Mouse (Mus musculus): Measurements from ENCODE around the gene Apbb2. TPM values are rescaled to one million over a fixed set of nuclear protein-coding genes. Genes with fewer than 3 reads are reported as not detected.

The Apbb2 gene
- total RNA-seq, 2 experiments from 2014 or later: 37.3 to 52.7 TPM

GRCm38 (mm10) chr5:66558094-66558493, 60.5 kb downstream of the Apbb2 start:
- intact Hi-C loops (cut with DNase I): loop anchor here (5.0 kb wide), 1 partner anchor 59 kb away; the partner anchor contains the start of gene Apbb2
- DNase-seq: no peak

DNA sequence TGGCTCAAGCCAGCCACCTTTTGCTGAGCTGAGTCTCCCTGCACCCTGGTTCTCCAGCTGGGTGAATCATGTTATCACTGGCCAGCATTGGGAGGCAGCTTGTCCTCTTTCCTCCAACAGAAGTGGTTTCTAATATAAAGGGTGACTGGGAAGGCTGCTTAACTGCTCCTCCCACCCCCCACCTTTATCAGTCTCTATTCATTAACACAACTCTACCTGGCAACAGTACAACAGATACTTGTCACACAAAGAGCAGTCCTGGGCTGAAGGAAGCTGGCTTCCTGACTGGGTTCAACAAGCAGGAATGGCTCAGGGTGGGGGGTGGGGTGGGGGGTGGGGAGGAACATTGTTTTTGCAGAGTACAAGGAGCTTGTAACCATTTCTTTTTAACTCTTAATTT, 64.7 kb downstream of the Apbb2 start:
- no peak for DNase-seq
- intact Hi-C loops (cut with DNase I): no loop called here

DNA sequence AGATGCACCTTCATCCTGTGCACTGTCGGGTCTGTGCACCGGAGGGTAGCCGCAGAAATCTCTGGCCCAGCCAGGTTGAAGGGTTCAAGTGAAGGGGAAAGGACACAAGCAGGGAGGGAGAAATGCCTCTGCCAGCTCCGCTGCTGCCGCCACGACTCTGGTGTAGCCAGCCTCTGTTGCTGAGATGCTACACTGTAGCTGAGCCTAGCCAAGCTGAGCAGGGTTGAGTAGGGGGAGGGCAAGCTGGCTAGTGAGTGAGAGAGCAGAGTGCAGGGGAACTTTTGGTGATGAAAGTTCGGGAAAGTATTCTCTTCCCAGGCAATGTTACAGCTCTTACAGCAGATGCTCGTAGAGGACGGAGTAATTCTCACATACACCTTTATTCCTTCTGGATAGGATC, 66.3 kb downstream of the Apbb2 start:
- no peak for DNase-seq
- intact Hi-C loops (cut with DNase I): no loop called here

GRCm38 (mm10) chr5:66550292-66550691, 68.3 kb downstream of the Apbb2 start:
- intact Hi-C loops (cut with DNase I): no loop called here
- no peak for DNase-seq

DNA sequence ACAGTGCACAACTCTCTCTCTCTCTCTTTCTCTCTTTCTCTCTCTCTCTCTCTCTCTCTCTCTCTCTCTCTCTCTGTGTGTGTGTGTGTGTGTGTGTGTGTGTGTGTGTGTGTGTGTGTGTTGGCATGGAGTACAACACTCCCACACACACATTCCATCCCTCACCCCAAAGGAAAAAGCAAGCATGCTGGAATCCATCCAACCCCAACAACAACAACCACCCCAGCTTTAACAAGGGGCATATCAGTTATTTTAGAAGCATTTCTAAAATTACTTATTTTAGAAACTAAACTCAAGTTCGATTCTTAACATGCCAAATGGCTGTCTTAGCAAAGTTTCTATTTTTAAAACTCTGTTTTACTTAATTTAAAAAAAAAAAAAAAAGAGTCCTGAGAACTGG, 68.9 kb downstream of the Apbb2 start:
- no peak for DNase-seq
- intact Hi-C loops (cut with DNase I): no loop called here

- intact Hi-C loops (cut with DNase I): no loop called here
- DNase-seq: peak in 1 of 2 experiments; percentile 43
Measured at GRCm38 (mm10) chr5:66546969-66547511, 71.5 kb downstream of the Apbb2 start.

DNA sequence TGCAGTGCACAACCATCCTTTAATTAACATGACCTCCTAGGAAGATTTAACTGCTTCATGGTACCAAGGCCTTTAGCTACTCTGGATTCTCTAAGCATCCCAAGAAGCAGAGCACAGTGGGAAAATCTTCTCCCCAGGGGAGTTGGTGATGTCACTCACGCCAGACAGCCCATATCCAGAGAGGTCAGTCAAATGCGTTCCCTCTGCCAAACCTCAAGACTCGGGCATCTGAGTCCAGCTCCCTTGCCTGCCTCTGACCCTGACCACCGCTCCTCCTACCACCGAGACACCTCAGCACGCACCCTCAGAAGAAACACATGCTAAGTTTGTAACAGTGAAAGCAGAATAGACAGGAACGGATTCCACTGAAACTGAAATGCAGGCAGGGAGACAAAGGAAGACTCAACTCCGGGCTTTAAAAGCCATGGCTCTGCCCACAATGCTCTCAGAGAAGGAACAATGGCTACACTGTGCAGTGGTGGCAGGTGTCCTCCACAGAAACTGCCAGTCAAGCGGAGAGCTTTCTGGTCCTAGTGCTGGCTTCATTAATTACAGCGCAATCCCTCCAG, 72.9 kb downstream of the Apbb2 start:
- intact Hi-C loops (cut with DNase I): no loop called here
- no peak for DNase-seq

- intact Hi-C loops (cut with DNase I): no loop called here
- no peak for DNase-seq
Measured at GRCm38 (mm10) chr5:66543761-66544160, 74.8 kb downstream of the Apbb2 start.

GRCm38 (mm10) chr5:66543344-66543743, 75.2 kb downstream of the Apbb2 start:
- intact Hi-C loops (cut with DNase I): no loop called here
- DNase-seq: no peak

- DNase-seq: no peak
- intact Hi-C loops (cut with DNase I): no loop called here
Measured at GRCm38 (mm10) chr5:66542521-66542920, 76.1 kb downstream of the Apbb2 start.

- DNase-seq: no peak
- intact Hi-C loops (cut with DNase I): no loop called here
Measured at GRCm38 (mm10) chr5:66541385-66541784, 77.2 kb downstream of the Apbb2 start.

DNA sequence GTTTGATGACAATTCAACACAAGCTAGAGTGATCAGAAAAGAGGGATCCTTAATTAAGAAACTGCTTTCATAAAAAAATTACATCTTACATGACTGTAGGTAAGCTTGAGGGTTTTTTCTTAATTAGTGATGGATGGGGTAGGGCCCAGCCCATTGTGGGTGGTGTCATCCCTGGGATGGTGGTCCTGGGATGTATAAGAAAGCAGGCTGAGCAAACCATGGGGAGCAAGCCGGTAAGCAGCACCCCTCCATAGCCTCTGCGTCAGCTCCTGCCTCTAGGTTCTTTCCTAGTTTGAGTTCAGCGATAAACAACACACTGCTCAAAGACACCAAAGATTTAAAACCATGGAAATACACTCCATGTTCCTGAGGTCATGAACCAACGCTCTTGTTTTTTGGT, 78.3 kb downstream of the Apbb2 start:
- no peak for DNase-seq
- intact Hi-C loops (cut with DNase I): no loop called here

- DNase-seq: no peak
- intact Hi-C loops (cut with DNase I): no loop called here
Measured at GRCm38 (mm10) chr5:66537811-66538210, 80.8 kb downstream of the Apbb2 start.

- DNase-seq: no peak
- intact Hi-C loops (cut with DNase I): no loop called here
Measured at GRCm38 (mm10) chr5:66536696-66537358, 81.8 kb downstream of the Apbb2 start.

DNA sequence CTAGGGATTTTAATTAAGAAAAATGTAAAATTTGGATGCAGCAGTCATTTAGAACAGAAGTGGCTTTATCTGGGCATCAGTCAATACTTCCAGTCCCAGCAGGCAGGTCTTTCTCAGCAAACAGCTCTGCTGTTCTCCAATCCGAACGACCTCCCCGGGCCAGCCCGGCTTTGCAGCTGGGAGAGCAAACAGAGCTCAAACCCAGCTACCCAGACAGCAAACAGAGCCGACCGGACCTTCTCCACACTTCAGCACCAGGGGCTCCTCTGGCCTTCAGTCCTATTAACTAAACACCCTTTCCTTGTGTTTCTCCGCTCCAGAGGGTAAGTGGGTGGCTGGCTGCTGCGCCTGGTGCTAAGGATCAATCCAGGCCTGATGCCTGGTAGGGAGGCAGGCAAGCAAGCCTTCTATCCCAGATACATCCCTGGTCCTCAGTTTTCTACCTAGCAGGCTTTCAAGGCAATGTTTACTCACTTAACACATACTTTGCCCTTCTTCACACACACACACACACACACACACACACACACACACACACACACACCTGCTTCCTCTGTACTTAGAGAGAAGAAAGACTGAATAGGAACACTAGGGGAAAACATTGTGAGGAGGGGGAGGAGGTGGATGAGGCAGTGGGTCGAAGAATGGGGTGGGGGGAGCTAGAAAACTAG, 82.9 kb downstream of the Apbb2 start:
- intact Hi-C loops (cut with DNase I): no loop called here
- no peak for DNase-seq

DNA sequence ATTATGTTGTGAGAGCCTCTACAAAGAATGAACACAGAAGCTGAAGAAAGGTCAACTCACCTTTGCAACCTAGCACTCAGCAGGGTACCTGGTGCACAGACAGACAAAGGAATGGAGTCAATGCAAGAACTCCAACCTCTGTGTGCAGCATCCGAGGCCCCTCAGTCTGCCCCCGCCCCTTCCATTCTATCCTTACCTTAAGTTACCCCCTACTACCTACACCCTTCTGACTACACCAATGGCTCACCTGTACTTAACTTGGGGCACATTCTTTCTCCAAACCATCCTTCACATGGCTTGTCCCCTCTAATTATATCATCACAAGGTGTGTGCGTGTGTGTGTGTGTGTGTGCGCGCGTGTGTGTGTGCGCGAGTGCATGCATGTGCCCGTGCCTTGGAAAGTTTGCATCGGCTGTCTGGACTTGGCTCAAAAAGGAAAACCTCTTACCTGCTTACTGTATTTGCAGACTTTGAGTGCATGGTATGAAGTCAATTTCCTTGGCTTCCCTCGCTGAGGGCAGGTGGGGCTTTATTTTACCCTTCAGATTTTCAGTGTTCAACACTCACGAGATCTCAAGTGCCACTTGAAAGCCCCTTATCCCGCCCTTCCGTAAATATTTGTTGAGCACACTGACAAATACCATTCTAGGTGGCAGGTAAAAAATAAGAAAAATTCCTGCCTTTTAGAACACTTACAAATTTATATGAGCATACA, 84.7 kb downstream of the Apbb2 start:
- DNase-seq: no peak
- intact Hi-C loops (cut with DNase I): no loop called here

GRCm38 (mm10) chr5:66532827-66533226, 85.8 kb downstream of the Apbb2 start:
- intact Hi-C loops (cut with DNase I): no loop called here
- DNase-seq: no peak

GRCm38 (mm10) chr5:66530361-66530760, 88.2 kb downstream of the Apbb2 start:
- no peak for DNase-seq
- intact Hi-C loops (cut with DNase I): no loop called here

DNA sequence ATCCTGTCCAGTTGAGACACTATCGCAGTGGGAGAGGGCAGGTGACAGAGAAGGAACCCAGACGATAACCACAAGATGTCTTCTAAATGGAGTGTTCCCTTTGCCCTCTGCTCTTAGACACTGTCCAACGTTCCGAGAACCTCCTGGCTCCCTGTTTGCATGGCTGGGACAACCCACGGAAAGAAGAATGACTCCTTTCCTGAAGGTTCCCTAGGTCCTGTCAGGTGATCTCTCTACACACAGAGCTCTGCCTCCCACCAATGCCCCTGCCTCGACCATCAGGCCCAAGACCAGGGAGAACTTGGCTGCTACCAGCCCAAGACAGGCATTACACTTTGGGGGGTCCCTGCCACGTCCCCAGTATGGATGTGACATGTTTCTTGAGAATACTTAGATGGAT, 89.0 kb downstream of the Apbb2 start:
- DNase-seq: no peak
- intact Hi-C loops (cut with DNase I): no loop called here

DNA sequence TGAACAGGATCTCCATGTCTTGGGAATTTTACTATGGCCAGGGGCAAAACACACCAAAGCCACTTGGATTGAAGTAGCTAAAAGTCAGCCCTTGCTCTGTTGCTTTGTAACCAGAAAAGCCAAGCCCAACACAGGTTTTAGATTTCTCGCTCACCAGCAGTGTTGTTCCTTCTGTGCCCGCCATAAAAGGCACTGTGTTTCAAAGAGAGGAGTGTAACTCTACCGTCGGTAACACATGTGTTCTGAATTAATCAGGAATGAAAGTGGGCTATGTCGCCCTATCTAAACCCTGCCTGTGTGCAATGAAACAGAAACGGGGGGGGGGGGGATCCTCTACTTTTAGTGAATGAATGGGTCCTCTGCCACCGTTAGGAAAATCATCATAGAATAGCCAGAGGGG, 90.0 kb downstream of the Apbb2 start:
- intact Hi-C loops (cut with DNase I): no loop called here
- no peak for DNase-seq

DNA sequence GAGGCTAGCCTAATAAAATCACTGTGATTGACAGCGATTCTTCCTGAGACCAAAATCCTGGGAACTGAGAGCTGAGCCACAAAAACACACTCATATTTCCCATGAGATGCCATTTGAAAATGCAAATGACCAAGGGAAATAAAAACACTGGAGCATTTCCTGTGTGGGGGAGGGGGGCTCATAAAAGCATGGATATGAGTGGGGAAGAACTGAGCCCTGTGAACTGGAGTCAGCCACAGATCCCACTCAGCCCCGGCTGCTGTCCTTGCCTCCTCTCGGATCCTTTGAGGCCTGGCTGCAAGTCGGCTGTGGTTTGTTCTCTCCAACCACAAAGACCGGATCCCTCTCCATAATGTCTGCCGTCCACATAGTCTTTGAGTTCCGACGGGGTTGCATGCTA, 91.5 kb downstream of the Apbb2 start:
- no peak for DNase-seq

More for the DNA sequence above, 91.5 kb downstream of the Apbb2 start:
- intact Hi-C loops (cut with DNase I): no loop called here

Measured in heart, postnatal 36 days (tissue).